Mouse (Mus musculus) midbrain, postnatal 0 days (tissue): ENCODE measurements around the gene Vmn1r53. TPM values are rescaled to one million over a fixed set of nuclear protein-coding genes. Genes with fewer than 3 reads are reported as not detected.
"Not testable (repeated sequence)": the region's sequence is repeated elsewhere in the genome, so short reads cannot be mapped to it uniquely, and the experiment has no call there.

ENCODE experiments used
- ATAC-seq: fragments of 200-750 bp; cut with Nextera tagmentation; 2 replicates; pipeline ENCODE4 v1.8.0; 2017; ENCODE audit warnings: moderate number of reproducible peaks, mild to moderate bottlenecking, moderate TSS enrichment, moderate library complexity; ENCODE audit not compliant: low FRiP score
- DNase-seq: peaks from one replicate; pipeline ENCODE4 v3.0.0-alpha.2; 2015; ENCODE audit warnings: low spot score
- H3K27ac ChIP-seq: fragments of 300-500 bp; sonication (generic); 2 replicates; pipeline ENCODE4 v1.5.1; 2014; ENCODE audit warnings: low read depth, mild to moderate bottlenecking, low read length, mixed read lengths
- H3K27me3 ChIP-seq: fragments of 300-500 bp; sonication (generic); 2 replicates; pipeline ENCODE4 v1.6.1; 2014; ENCODE audit warnings: low read length, control low read depth, mixed read lengths; ENCODE audit not compliant: insufficient read depth
- H3K36me3 ChIP-seq: fragments of 300-500 bp; sonication (generic); 2 replicates; pipeline ENCODE4 v1.6.1; 2014; ENCODE audit warnings: low read length, control low read depth, mixed read lengths; ENCODE audit not compliant: insufficient read depth
- H3K4me1 ChIP-seq: fragments of 300-500 bp; sonication (generic); 2 replicates; pipeline ENCODE4 v1.6.1; 2014; ENCODE audit warnings: mild to moderate bottlenecking, control low read depth, antibody characterized with exemption, low read length, mixed read lengths; ENCODE audit not compliant: insufficient read depth
- H3K4me2 ChIP-seq: fragments of 300-500 bp; sonication (generic); 2 replicates; pipeline ENCODE4 v1.6.1; 2014; ENCODE audit warnings: low read depth, mild to moderate bottlenecking, low read length, mixed read lengths; ENCODE audit not compliant: poor library complexity, severe bottlenecking
- H3K4me3 ChIP-seq: fragments of 300-500 bp; sonication (generic); 2 replicates; pipeline ENCODE4 v1.5.1; 2014; ENCODE audit warnings: low read depth, mild to moderate bottlenecking, low read length, moderate library complexity
- H3K9ac ChIP-seq: fragments of 300-500 bp; sonication (generic); replicated peaks from 2 replicates; pipeline ENCODE4 v1.6.1; 2014; ENCODE audit warnings: mild to moderate bottlenecking, low read length, moderate library complexity, mixed read lengths; ENCODE audit not compliant: poor library complexity, severe bottlenecking
- H3K9me3 ChIP-seq: fragments of 300-500 bp; sonication (generic); 2 replicates; pipeline ENCODE4 v1.6.1; 2016; ENCODE audit warnings: low read length, control low read depth
- CTCF ChIP-seq: IDR thresholded peaks from 2 replicates; pipeline ENCODE4 v1.5.1; 2016; ENCODE audit warnings: antibody characterized with exemption, mild to moderate bottlenecking
- WGBS: fragments of 180-500 bp; shearing (Covaris S2); extraction: QIAGEN DNeasy Blood & Tissue Kit; methylation state at CpG from one replicate; pipeline ENCODE4 v1.1.7; 2014; 5-methylcytosine and 5-hydroxymethylcytosine counted together
- polyA plus RNA-seq: library from polyadenylated mRNA; unstranded; fragments of >200 nt; fragmentation: Nextera tagmentation; extraction: Ambion mirVana; gene quantifications from 2 replicates; pipeline ENCODE4 v1.2.1, GENCODE M21; 2015
- total RNA-seq: library from RNA; depleted of rRNA; stranded (reverse); fragments of >200 nt; gene quantifications from 2 replicates; pipeline ENCODE4 v1.2.3, GENCODE M21; 2014; rRNA removed

Gene Vmn1r53
- total RNA-seq, result not detected in 2 replicates
- not detected in 2 replicates for polyA plus RNA-seq

GRCm38 (mm10) chr6:90224338-90224737 is at the start of gene Vmn1r53:
Gene Vmn1r53, minus strand, starts transcription at chr6:90224438.
- no peaks in the 10 kb centered on the region for H3K27me3 ChIP-seq

GRCm38 (mm10) chr6:90246000-90246399 is 21.8 kb upstream of the Vmn1r53 start, which contains the start of gene Vmn1r54:
Gene Vmn1r54, plus strand, starts transcription at chr6:90246300.
- no peaks in the 10 kb centered on the region for H3K4me1 ChIP-seq
- DNase-seq (no peak), ATAC-seq (no peak)
- no peak for TF ChIP-seq CTCF
- H3K9ac ChIP-seq, result no peak within 1 kb of the TSS
- no peak within 1 kb of the TSS for H3K4me2 ChIP-seq
- WGBS, result 66% methylated on average over 1 of the region's 1 CpGs
- H3K36me3 ChIP-seq, result no peaks in the 10 kb centered on the region
- H3K27ac ChIP-seq, result no peak within 1 kb of the TSS
- H3K4me3 ChIP-seq, result no peak within 1 kb of the TSS
- H3K27me3 ChIP-seq, result no peaks in the 10 kb centered on the region
- no peaks in the 10 kb centered on the region for H3K9me3 ChIP-seq

More at GRCm38 (mm10) chr6:90224338-90224737, at the start of gene Vmn1r53:
- ATAC-seq (no peak), DNase-seq (no peak)
- no peak within 1 kb of the TSS for H3K27ac ChIP-seq
- no peaks in the 10 kb centered on the region for H3K4me1 ChIP-seq
- H3K9me3 ChIP-seq, result no peaks in the 10 kb centered on the region
- H3K4me3 ChIP-seq, result no peak within 1 kb of the TSS
- 90% methylated on average over 1 of the region's 1 CpGs for WGBS
- TF ChIP-seq CTCF, result no peak
- no peaks in the 10 kb centered on the region for H3K36me3 ChIP-seq
- no peak within 1 kb of the TSS for H3K9ac ChIP-seq
- no peak within 1 kb of the TSS for H3K4me2 ChIP-seq

GRCm38 (mm10) chr6:90244019-90244418 is 19.8 kb upstream of the Vmn1r53 start:
- no peaks in the 10 kb centered on the region for H3K9me3 ChIP-seq
- DNase-seq (no peak), ATAC-seq (no peak)
- no peak for TF ChIP-seq CTCF
- H3K4me3 ChIP-seq, result no peak overlapping the region
- H3K27me3 ChIP-seq, result no peaks in the 10 kb centered on the region
- H3K9ac ChIP-seq, result no peak overlapping the region
- no peaks in the 10 kb centered on the region for H3K4me1 ChIP-seq
- no peaks in the 10 kb centered on the region for H3K36me3 ChIP-seq
- 85% methylated on average over 3 of the region's 3 CpGs for WGBS
- no peak overlapping the region for H3K4me2 ChIP-seq
- H3K27ac ChIP-seq, result no peak overlapping the region

- TF ChIP-seq CTCF, result no peak
- Histone ChIP-seq H3K4me1 (no peaks in the 10 kb centered on the region), H3K9ac (no peak overlapping the region), H3K27ac (no peak overlapping the region), H3K9me3 (0 out of 2 replicates have a peak, but pooled peaks cover 7% of the 10 kb centered on the region), H3K4me3 (no peak overlapping the region), H3K4me2 (no peak overlapping the region), H3K27me3 (no peaks in the 10 kb centered on the region), H3K36me3 (no peaks in the 10 kb centered on the region)
- DNase-seq (no peak), ATAC-seq (no peak)
- WGBS, result 65% methylated on average over 27 of the region's 27 CpGs
These were observed 8.4 kb upstream of the Vmn1r53 start for GRCm38 (mm10) chr6:90232681-90233080.

GRCm38 (mm10) chr6:90232114-90232513 is 7.9 kb upstream of the Vmn1r53 start:
- H3K9ac ChIP-seq, H3K27ac ChIP-seq, H3K4me2 ChIP-seq, H3K4me3 ChIP-seq, H3K36me3 ChIP-seq, H3K9me3 ChIP-seq, H3K4me1 ChIP-seq, DNase-seq, H3K27me3 ChIP-seq, ATAC-seq: not testable (repeated sequence)
- whole genome bisulfite sequencing, result 97% methylated on average over 4 of the region's 4 CpGs

GRCm38 (mm10) chr6:90202493-90202892 is 21.7 kb downstream of the Vmn1r53 start, which contains the start of gene V1ra8:
Gene V1ra8, plus strand, starts transcription at chr6:90202793.
- H3K4me1 ChIP-seq, H3K9me3 ChIP-seq, H3K4me2 ChIP-seq, H3K27me3 ChIP-seq, H3K9ac ChIP-seq, ATAC-seq, H3K4me3 ChIP-seq, DNase-seq, H3K36me3 ChIP-seq, H3K27ac ChIP-seq: not testable (repeated sequence)
- 91% methylated on average over 2 of the region's 2 CpGs for WGBS
